Comparison of ENCODE assay signal across 20 mouse cellular contexts in genomic region chr12:17494809-17495208, GRCm38 (mm10).
"Had no signal": no experiment of that assay in that cellular context is flagged by ENCODE, and none has a peak within 500 bp of the region (broad histone marks: within the 10 kb centered on the region; RNA-seq: fewer than 3 reads in every experiment).

No protein-coding gene starts in this region.

- H3K9ac ChIP-seq: limb, embryonic 12.5 days; limb, embryonic 15.5 days; liver, embryonic 14.5 days; liver, postnatal 0 days; lung, embryonic 14.5 days; midbrain, embryonic 12.5 days; midbrain, embryonic 15.5 days; neural tube, embryonic 12.5 days; neural tube, embryonic 15.5 days had no signal

- H3K4me3 ChIP-seq: limb, embryonic 12.5 days; limb, embryonic 15.5 days; midbrain, embryonic 12.5 days; midbrain, embryonic 15.5 days; neural tube, embryonic 12.5 days; neural tube, embryonic 15.5 days had no signal

- H3K9me3 ChIP-seq: limb, embryonic 12.5 days; limb, embryonic 15.5 days; midbrain, embryonic 15.5 days; neural tube, embryonic 12.5 days; neural tube, embryonic 15.5 days had no signal

- H3K27ac ChIP-seq: limb, embryonic 12.5 days; limb, embryonic 15.5 days; liver, embryonic 14.5 days; midbrain, embryonic 12.5 days; midbrain, embryonic 15.5 days; neural tube, embryonic 12.5 days; neural tube, embryonic 15.5 days; stomach, postnatal 0 days had no signal

- H3K27me3 ChIP-seq: limb, embryonic 12.5 days; limb, embryonic 15.5 days; midbrain, embryonic 12.5 days; midbrain, embryonic 15.5 days; neural tube, embryonic 12.5 days; neural tube, embryonic 15.5 days had no signal

- ATAC-seq: liver, postnatal 0 days; lung, postnatal 0 days had no signal

- H3K36me3 ChIP-seq: limb, embryonic 12.5 days; limb, embryonic 15.5 days; midbrain, embryonic 12.5 days; midbrain, embryonic 15.5 days; neural tube, embryonic 12.5 days; neural tube, embryonic 15.5 days had no signal

- H3K4me2 ChIP-seq: limb, embryonic 12.5 days; limb, embryonic 15.5 days; liver, embryonic 11.5 days; lung, embryonic 14.5 days; midbrain, embryonic 12.5 days; midbrain, embryonic 15.5 days; neural tube, embryonic 12.5 days; neural tube, embryonic 15.5 days had no signal

- DNase-seq: kidney, adult 2 months; kidney, postnatal 14 days; kidney, postnatal 4 days; left cerebral cortex, postnatal 4 days; liver, postnatal 0 days; lung, embryonic 14.5 days; lung, postnatal 36 days; right cerebral cortex, adult 18-20 months; right cerebral cortex, postnatal 14 days; right cerebral cortex, postnatal 4 days had no signal
